Mouse (Mus musculus) C2C12 (cell line): Measurements from ENCODE around the gene Olfr640.

ENCODE experiments used
- CEBPB ChIP-seq: IDR thresholded peaks from one replicate; pipeline ENCODE4 v1.6.1; 2011; ENCODE audit warnings: low read depth, mild to moderate bottlenecking, control low read depth, moderate library complexity
- CTCF ChIP-seq: IDR thresholded peaks from one replicate; pipeline ENCODE4 v1.5.1; 2011; ENCODE audit not compliant: control insufficient read depth, insufficient read depth, insufficient read length
- FOSL1 ChIP-seq: IDR thresholded peaks from one replicate; pipeline ENCODE4 v1.8.0; 2011; ENCODE audit warnings: mild to moderate bottlenecking, low read length; ENCODE audit not compliant: poor library complexity, insufficient read depth, severe bottlenecking
- MAX ChIP-seq: IDR thresholded peaks from one replicate; pipeline ENCODE4 v1.6.1; 2011; ENCODE audit warnings: mild to moderate bottlenecking, control low read depth
- MYOD1 ChIP-seq: IDR thresholded peaks from one replicate; pipeline ENCODE4 v1.6.1; 2011; ENCODE audit warnings: low read depth; ENCODE audit not compliant: control insufficient read depth, insufficient read length
- MYOG ChIP-seq: IDR thresholded peaks from one replicate; pipeline ENCODE4 v1.6.1; 2011; ENCODE audit not compliant: control insufficient read depth, insufficient read length; ENCODE audit errors: extremely low read depth
- USF1 ChIP-seq: IDR thresholded peaks from one replicate; pipeline ENCODE4 v1.6.1; 2011; ENCODE audit warnings: low read depth, mild to moderate bottlenecking, control low read depth, moderate library complexity

- no peak for TF ChIP-seq CTCF
- TF ChIP-seq CEBPB = no peak
- TF ChIP-seq MAX = no peak
- no peak for TF ChIP-seq MYOG
- no peak for TF ChIP-seq USF1
- TF ChIP-seq FOSL1 = no peak
- TF ChIP-seq MYOD1 = no peak
Measured at GRCm38 (mm10) chr7:104052566-104052965, 27.2 kb upstream of the Olfr640 start, which contains the start of gene Olfr642.
